Mouse (Mus musculus): Measurements from ENCODE around the gene Smg9. TPM values are rescaled to one million over a fixed set of nuclear protein-coding genes. Genes with fewer than 3 reads are reported as not detected.
A peak's percentile ranks its signal among the peaks of the same experiment; 100 is the strongest.

The Smg9 gene
- polyA plus RNA-seq (2014; fragmentation: Nextera tagmentation; extraction: Ambion mirVana), result 17.5 and 21.2 TPM in 2 replicates

GRCm38 (mm10) chr7:24399256-24400081 lies at the start of gene Smg9:
Gene Smg9 (plus strand): TSS chr7:24399619.
- 2% methylated on average over 66 of the region's 66 CpGs for WGBS (ENCODE audit: insufficient replicate concordance)
- H3K27ac ChIP-seq (ENCODE audit: low read depth, low read length), result peak within 1 kb of the TSS; percentile 98
- peak within 1 kb of the TSS; percentile 77 for H3K4me2 ChIP-seq
- peak; percentile 92 for ATAC-seq (replicated peaks; ENCODE audit: insufficient number of reproducible peaks, low FRiP score, low TSS enrichment)
- peaks cover 7% of the 10 kb centered on the region for H3K36me3 ChIP-seq (ENCODE audit: control insufficient read depth, insufficient read depth, low read length)
- H3K4me3 ChIP-seq (ENCODE audit: low read depth, low read length), result peak within 1 kb of the TSS; percentile 70
- peaks cover 2% of the 10 kb centered on the region for H3K9me3 ChIP-seq (replicated peaks; ENCODE audit: control insufficient read depth, low read length)
- no peaks in the 10 kb centered on the region for H3K4me1 ChIP-seq (ENCODE audit: control insufficient read depth, insufficient read depth, low read length)
- H3K9ac ChIP-seq (ENCODE audit: low read depth, low read length), result peak within 1 kb of the TSS; percentile 86
- H3K27me3 ChIP-seq (ENCODE audit: control insufficient read depth, insufficient read depth, low read length), result no peaks in the 10 kb centered on the region

DNA sequence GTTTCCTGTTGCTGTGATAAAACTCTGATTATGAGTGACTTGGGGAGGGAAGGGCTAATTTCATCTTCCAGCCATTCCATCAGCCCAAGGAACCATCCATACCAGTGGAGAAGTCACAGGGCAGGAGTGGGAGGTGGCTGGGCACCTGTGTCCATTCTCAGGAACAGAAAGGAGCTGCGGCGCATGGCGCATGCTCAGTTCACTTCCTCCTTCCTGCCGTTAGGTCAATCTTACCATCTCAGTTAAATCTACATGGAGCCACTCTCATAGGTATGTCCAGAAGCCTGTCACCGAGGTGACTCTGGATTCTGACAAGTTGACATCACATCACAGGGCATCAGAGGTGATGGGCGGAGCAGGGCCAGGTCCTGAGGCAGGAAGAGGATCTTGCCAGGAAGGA lies 43.8 kb upstream of the Smg9 start:
- no peaks in the 10 kb centered on the region for H3K9me3 ChIP-seq (replicated peaks; ENCODE audit: control insufficient read depth, low read length)
- H3K4me3 ChIP-seq (ENCODE audit: low read depth, low read length), result no peak overlapping the region
- H3K36me3 ChIP-seq (ENCODE audit: control insufficient read depth, insufficient read depth, low read length), result no peaks in the 10 kb centered on the region
- no peaks in the 10 kb centered on the region for H3K4me1 ChIP-seq (ENCODE audit: control insufficient read depth, insufficient read depth, low read length)
- no peak overlapping the region for H3K4me2 ChIP-seq
- WGBS (ENCODE audit: insufficient replicate concordance), result 75% methylated on average over 6 of the region's 6 CpGs
- no peak for ATAC-seq (replicated peaks; ENCODE audit: insufficient number of reproducible peaks, low FRiP score, low TSS enrichment)
- peaks cover 10% of the 10 kb centered on the region for H3K27me3 ChIP-seq (ENCODE audit: control insufficient read depth, insufficient read depth, low read length)
- no peak overlapping the region for H3K27ac ChIP-seq (ENCODE audit: low read depth, low read length)
- no peak overlapping the region for H3K9ac ChIP-seq (ENCODE audit: low read depth, low read length)

DNA sequence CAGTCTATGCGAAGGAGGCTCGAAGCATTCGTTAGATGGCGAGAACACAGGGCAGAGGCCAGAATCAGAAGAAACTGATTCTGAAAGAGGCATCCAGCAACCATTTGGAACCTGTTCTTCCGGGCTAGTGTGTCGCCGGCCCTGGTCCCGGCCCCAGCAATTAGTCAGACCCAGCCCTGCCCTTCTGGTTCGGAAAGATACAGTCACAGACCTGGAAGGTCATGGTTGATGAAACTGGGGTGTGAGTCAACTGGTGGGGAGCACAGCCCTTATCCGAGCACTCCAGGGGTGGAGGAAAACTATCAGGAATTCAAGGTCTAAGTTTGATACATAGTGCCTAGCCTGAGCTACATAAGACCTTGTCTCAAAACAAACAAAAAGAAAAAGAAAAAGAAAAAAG lies 43.3 kb upstream of the Smg9 start:
- no peak for ATAC-seq (replicated peaks; ENCODE audit: insufficient number of reproducible peaks, low FRiP score, low TSS enrichment)
- no peak overlapping the region for H3K4me2 ChIP-seq
- no peaks in the 10 kb centered on the region for H3K4me1 ChIP-seq (ENCODE audit: control insufficient read depth, insufficient read depth, low read length)
- peaks cover 3% of the 10 kb centered on the region; the same call in 1 of the 2 replicates for H3K9me3 ChIP-seq (replicated peaks; ENCODE audit: control insufficient read depth, low read length)
- H3K4me3 ChIP-seq (ENCODE audit: low read depth, low read length), result no peak overlapping the region
- WGBS (ENCODE audit: insufficient replicate concordance), result 71% methylated on average over 10 of the region's 10 CpGs
- H3K27ac ChIP-seq (ENCODE audit: low read depth, low read length), result no peak overlapping the region
- H3K9ac ChIP-seq (ENCODE audit: low read depth, low read length), result no peak overlapping the region
- no peaks in the 10 kb centered on the region for H3K36me3 ChIP-seq (ENCODE audit: control insufficient read depth, insufficient read depth, low read length)
- peaks cover 10% of the 10 kb centered on the region for H3K27me3 ChIP-seq (ENCODE audit: control insufficient read depth, insufficient read depth, low read length)

GRCm38 (mm10) chr7:24357899-24358298 lies 41.5 kb upstream of the Smg9 start:
- no peak for ATAC-seq (replicated peaks; ENCODE audit: insufficient number of reproducible peaks, low FRiP score, low TSS enrichment)

DNA sequence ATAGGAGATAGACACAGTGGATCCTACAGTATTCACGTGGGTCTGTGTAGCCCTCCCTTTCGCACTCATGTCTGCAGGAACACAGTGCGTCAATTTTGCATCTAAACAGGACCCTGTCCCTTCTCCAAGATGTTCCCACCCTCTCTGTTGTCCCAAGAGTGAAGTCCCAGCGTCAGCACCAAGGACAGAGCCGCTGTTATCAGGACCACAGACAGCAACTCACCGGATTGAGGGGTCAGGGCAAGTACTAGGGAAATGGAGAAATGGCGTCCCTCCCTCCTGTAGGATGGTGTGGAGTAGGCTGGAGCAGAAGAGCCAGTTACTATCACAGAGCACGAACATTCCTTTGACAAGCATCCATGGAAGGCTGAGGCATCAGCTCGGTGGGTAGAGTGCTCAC lies 40.1 kb upstream of the Smg9 start:
- Histone ChIP-seq H3K27ac (ENCODE audit: low read depth, low read length) (no peak overlapping the region), H3K4me2 (no peak overlapping the region), H3K36me3 (ENCODE audit: control insufficient read depth, insufficient read depth, low read length) (no peaks in the 10 kb centered on the region), H3K27me3 (ENCODE audit: control insufficient read depth, insufficient read depth, low read length) (0 out of 2 replicates have a peak, but pooled peaks cover 2% of the 10 kb centered on the region), H3K4me3 (ENCODE audit: low read depth, low read length) (no peak overlapping the region), H3K4me1 (ENCODE audit: control insufficient read depth, insufficient read depth, low read length) (no peaks in the 10 kb centered on the region), H3K9me3 (replicated peaks; ENCODE audit: control insufficient read depth, low read length) (peaks cover 3% of the 10 kb centered on the region; the same call in 1 of the 2 replicates), H3K9ac (ENCODE audit: low read depth, low read length) (no peak overlapping the region)
- WGBS (ENCODE audit: insufficient replicate concordance), result 19% methylated on average over 9 of the region's 9 CpGs
- ATAC-seq (replicated peaks; ENCODE audit: insufficient number of reproducible peaks, low FRiP score, low TSS enrichment), result no peak

More at GRCm38 (mm10) chr7:24357899-24358298, 41.5 kb upstream of the Smg9 start:
- Histone ChIP-seq H3K4me3 (ENCODE audit: low read depth, low read length) (no peak overlapping the region), H3K27ac (ENCODE audit: low read depth, low read length) (no peak overlapping the region), H3K4me2 (no peak overlapping the region), H3K9ac (ENCODE audit: low read depth, low read length) (no peak overlapping the region), H3K9me3 (replicated peaks; ENCODE audit: control insufficient read depth, low read length) (peaks cover 3% of the 10 kb centered on the region; the same call in 1 of the 2 replicates), H3K4me1 (ENCODE audit: control insufficient read depth, insufficient read depth, low read length) (no peaks in the 10 kb centered on the region), H3K27me3 (ENCODE audit: control insufficient read depth, insufficient read depth, low read length) (peaks cover 4% of the 10 kb centered on the region), H3K36me3 (ENCODE audit: control insufficient read depth, insufficient read depth, low read length) (no peaks in the 10 kb centered on the region)
- 48% methylated on average over 4 of the region's 4 CpGs for WGBS (ENCODE audit: insufficient replicate concordance)

- Histone ChIP-seq H3K4me2 (no peak overlapping the region), H3K27me3 (ENCODE audit: control insufficient read depth, insufficient read depth, low read length) (0 out of 2 replicates have a peak, but pooled peaks cover 2% of the 10 kb centered on the region), H3K9me3 (replicated peaks; ENCODE audit: control insufficient read depth, low read length) (peaks cover 3% of the 10 kb centered on the region; the same call in 1 of the 2 replicates), H3K4me1 (ENCODE audit: control insufficient read depth, insufficient read depth, low read length) (no peaks in the 10 kb centered on the region), H3K9ac (ENCODE audit: low read depth, low read length) (no peak overlapping the region), H3K4me3 (ENCODE audit: low read depth, low read length) (no peak overlapping the region), H3K36me3 (ENCODE audit: control insufficient read depth, insufficient read depth, low read length) (no peaks in the 10 kb centered on the region), H3K27ac (ENCODE audit: low read depth, low read length) (no peak overlapping the region)
- 55% methylated on average over 4 of the region's 4 CpGs for WGBS (ENCODE audit: insufficient replicate concordance)
- ATAC-seq (replicated peaks; ENCODE audit: insufficient number of reproducible peaks, low FRiP score, low TSS enrichment), result no peak
Observed at GRCm38 (mm10) chr7:24361001-24361400, 38.4 kb upstream of the Smg9 start.

DNA sequence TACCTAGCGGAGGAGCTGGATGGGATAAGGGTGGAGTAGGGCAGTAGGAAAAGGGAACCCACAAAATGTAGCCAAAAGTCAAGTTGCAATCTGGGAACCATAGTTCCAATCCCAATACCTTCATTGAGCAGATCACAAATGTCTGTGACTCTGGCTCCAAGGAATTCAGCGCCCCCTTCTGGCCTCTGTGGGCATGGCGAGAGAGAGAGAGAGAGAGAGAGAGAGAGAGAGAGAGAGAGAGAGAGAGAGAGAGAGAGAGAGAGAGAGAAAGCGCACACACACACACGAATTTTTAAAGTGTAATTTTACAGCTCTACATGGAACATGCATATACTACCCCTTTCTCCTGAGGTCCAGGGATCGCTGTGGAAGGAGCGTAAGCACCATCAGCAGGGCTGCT lies 36.2 kb upstream of the Smg9 start:
- Histone ChIP-seq H3K27me3 (ENCODE audit: control insufficient read depth, insufficient read depth, low read length) (0 out of 2 replicates have a peak, but pooled peaks cover 2% of the 10 kb centered on the region), H3K4me1 (ENCODE audit: control insufficient read depth, insufficient read depth, low read length) (no peaks in the 10 kb centered on the region)
- WGBS (ENCODE audit: insufficient replicate concordance), result 23% methylated on average over 6 of the region's 7 CpGs

GRCm38 (mm10) chr7:24364827-24365226 lies 34.6 kb upstream of the Smg9 start:
- 0 out of 2 replicates have a peak, but pooled peaks have one; percentile 42 for ATAC-seq (replicated peaks; ENCODE audit: insufficient number of reproducible peaks, low FRiP score, low TSS enrichment)

More for the DNA sequence above, 36.2 kb upstream of the Smg9 start:
- no peak overlapping the region for H3K4me3 ChIP-seq (ENCODE audit: low read depth, low read length)
- ATAC-seq (replicated peaks; ENCODE audit: insufficient number of reproducible peaks, low FRiP score, low TSS enrichment), result no peak
- H3K27ac ChIP-seq (ENCODE audit: low read depth, low read length), result no peak overlapping the region
- H3K4me2 ChIP-seq, result no peak overlapping the region
- H3K9ac ChIP-seq (ENCODE audit: low read depth, low read length), result no peak overlapping the region
- no peaks in the 10 kb centered on the region for H3K36me3 ChIP-seq (ENCODE audit: control insufficient read depth, insufficient read depth, low read length)
- peaks cover 3% of the 10 kb centered on the region; the same call in 1 of the 2 replicates for H3K9me3 ChIP-seq (replicated peaks; ENCODE audit: control insufficient read depth, low read length)

More at GRCm38 (mm10) chr7:24364827-24365226, 34.6 kb upstream of the Smg9 start:
- Histone ChIP-seq H3K4me3 (ENCODE audit: low read depth, low read length) (no peak overlapping the region), H3K9ac (ENCODE audit: low read depth, low read length) (0 out of 2 replicates have a peak overlapping the region, but pooled peaks have one; percentile 22), H3K27ac (ENCODE audit: low read depth, low read length) (no peak overlapping the region), H3K9me3 (replicated peaks; ENCODE audit: control insufficient read depth, low read length) (peaks cover 3% of the 10 kb centered on the region; the same call in 1 of the 2 replicates), H3K4me1 (ENCODE audit: control insufficient read depth, insufficient read depth, low read length) (no peaks in the 10 kb centered on the region), H3K27me3 (ENCODE audit: control insufficient read depth, insufficient read depth, low read length) (0 out of 2 replicates have a peak, but pooled peaks cover 2% of the 10 kb centered on the region), H3K4me2 (no peak overlapping the region), H3K36me3 (ENCODE audit: control insufficient read depth, insufficient read depth, low read length) (no peaks in the 10 kb centered on the region)
- 21% methylated on average over 10 of the region's 10 CpGs for WGBS (ENCODE audit: insufficient replicate concordance)

Measured in heart, embryonic 11.5 days (tissue).